Comparison of ENCODE assay signal across 8 mouse cellular contexts in the genomic region with DNA sequence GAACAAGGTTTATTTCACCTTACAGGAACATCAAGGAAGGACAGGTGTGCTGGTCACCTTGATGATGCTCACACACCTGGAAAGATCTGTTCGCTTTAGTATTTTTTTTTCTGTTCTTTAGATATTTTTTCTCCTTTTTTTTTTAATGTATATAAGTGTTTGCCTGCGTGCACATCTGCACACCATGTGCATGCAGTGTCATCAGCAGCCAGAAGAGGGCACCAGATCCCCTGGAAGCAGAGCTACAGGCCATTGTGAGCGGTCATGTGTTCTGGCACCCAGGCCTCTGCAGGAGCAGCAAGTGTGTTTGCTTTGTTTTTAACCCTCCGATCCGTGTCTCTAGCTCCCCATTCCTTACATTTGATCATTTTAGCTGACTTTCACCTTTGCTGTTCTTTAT. TPM values are rescaled to one million over a fixed set of nuclear protein-coding genes. Genes with fewer than 3 reads are reported as not detected.
DNase-seq lines count a peak whose midpoint lies in the region; TF ChIP-seq lines count a peak whose summit lies in the region.

No protein-coding gene starts in this region.

- H3ac ChIP-seq in C2C12 (ENCODE audit: control insufficient read depth, insufficient read length, low read depth) = no peak overlapping the region

- intact Hi-C loops in heart, postnatal 10 days (cut with DNase I) = loop anchor here (5.0 kb wide), 1 partner anchor 88 kb away; no protein-coding TSS in a partner anchor
- intact Hi-C loops in heart, postnatal 25 days (cut with DNase I) = loop anchor here (5.0 kb wide), 2 partner anchors 43 to 72 kb away; partner anchors contain the start of genes Gck and Polm
- intact Hi-C loops in left cerebral cortex, postnatal 25 days (cut with DNase I) = loop anchor here (2.0 kb wide), 3 partner anchors 43 to 91 kb away; partner anchors contain the start of genes Dbnl and Ykt6

- no peaks in the 10 kb centered on the region for H3K27me3 ChIP-seq in C2C12 (ENCODE audit: control insufficient read depth, insufficient read depth, insufficient read length)

- peaks cover 9% of the 10 kb centered on the region for H3K79me3 ChIP-seq in C2C12 (ENCODE audit: low read depth)

- H3K4me3 ChIP-seq in C2C12 (ENCODE audit: insufficient read depth, poor library complexity, severe bottlenecking) = no peak overlapping the region

- TF ChIP-seq CTCF in C2C12 (IDR thresholded peaks at IDR 0.05; ENCODE audit: control insufficient read depth, insufficient read depth, insufficient read length) = peak; percentile 67

- DNase-seq in heart, postnatal 10 days = peak; percentile 53 to 72
- no peak for DNase-seq in heart, postnatal 25 days (ENCODE audit: low spot score)
- peak; percentile 90 for DNase-seq in ZHBTc4 (ENCODE audit: low read depth, low spot score)
- DNase-seq in embryo, embryonic 11 days = peak; percentile 77
- peak; percentile 45 to 54 for DNase-seq in left cerebral cortex, postnatal 25 days (ENCODE audit: low spot score in 2 of 2)
- peak; percentile 45 for DNase-seq in retina, postnatal 7 days (ENCODE audit: low read depth, low spot score)
- DNase-seq in ovary, postnatal 10 days (ENCODE audit: low spot score) = no peak

- H3K79me2 ChIP-seq in C2C12 (ENCODE audit: control insufficient read depth, insufficient read depth) = peaks cover 23% of the 10 kb centered on the region

- H3K36me3 ChIP-seq in C2C12 (ENCODE audit: control insufficient read depth, insufficient read depth) = peaks cover 17% of the 10 kb centered on the region

TF ChIP-seq in C2C12, 6 proteins besides CTCF, POLR2A, EP300 and RAD21:
- TF ChIP-seq MAX (IDR thresholded peaks at IDR 0.05) (peak; percentile 93), USF1 (IDR thresholded peaks at IDR 0.05; ENCODE audit: low read depth) (peak; percentile 68), FOSL1 (IDR thresholded peaks at IDR 0.05; ENCODE audit: insufficient read depth, low read length, poor library complexity, severe bottlenecking) (no peak)

RNA-seq across cellular contexts. Expression of gene Pold2, which starts 1.8 kb away (rescaled TPM):
- total RNA-seq in heart, postnatal 10 days (2021) = 10 to 100 TPM; 34.8 to 44.1 TPM
- 10 to 100 TPM; 29.2 to 33.2 TPM for total RNA-seq in heart, postnatal 25 days (2021)
- polyA plus RNA-seq in C2C12 (2012; fragmentation: generic; extraction: Trizol) = 154 TPM
- total RNA-seq in left cerebral cortex, postnatal 25 days (2021) = 10 to 100 TPM; 20.1 to 20.2 TPM

RNA-seq across cellular contexts. Expression of gene Aebp1, which starts 18.2 kb away (rescaled TPM):
- 10 to 100 TPM; 35.2 to 40.1 TPM for total RNA-seq in heart, postnatal 10 days (2021)
- 10 to 100 TPM; 18.5 to 23.3 TPM for total RNA-seq in heart, postnatal 25 days (2021)
- polyA plus RNA-seq in C2C12 (2012; fragmentation: generic; extraction: Trizol) = 121 TPM
- 10 to 100 TPM; 13.2 to 16.0 TPM for total RNA-seq in left cerebral cortex, postnatal 25 days (2021)

RNA-seq across cellular contexts. Expression of gene Myl7, which starts 18.7 kb away (rescaled TPM):
- 100 to 1,000 TPM; 363 to 942 TPM for total RNA-seq in heart, postnatal 10 days (2021)
- 100 to 1,000 TPM; 742 to 813 TPM for total RNA-seq in heart, postnatal 25 days (2021)
- not detected for polyA plus RNA-seq in C2C12 (2012; fragmentation: generic; extraction: Trizol)
- not detected for total RNA-seq in left cerebral cortex, postnatal 25 days (2021)

RNA-seq across cellular contexts. Expression of gene Polm, which starts 42.1 kb away (rescaled TPM):
- total RNA-seq in heart, postnatal 10 days (2021) = 1 to 10 TPM; 5.0 to 6.7 TPM
- 1 to 10 TPM; 3.0 to 3.6 TPM for total RNA-seq in heart, postnatal 25 days (2021)
- polyA plus RNA-seq in C2C12 (2012; fragmentation: generic; extraction: Trizol) = 6.8 TPM
- 10 to 100 TPM in 1 of 2 experiments, 1 to 10 TPM in 1; 9.7 to 10.9 TPM for total RNA-seq in left cerebral cortex, postnatal 25 days (2021)

Comparison
In these comparisons a context has a peak if more than half of its experiments do, and no peak if none do; other contexts are left out.
1. DNase-seq: peak in heart, postnatal 10 days (2 of 2), ZHBTc4 (single experiment), embryo, embryonic 11 days (single experiment), left cerebral cortex, postnatal 25 days (2 of 2) and retina, postnatal 7 days (single experiment); none in heart, postnatal 25 days (single experiment) and ovary, postnatal 10 days (single experiment).
2. RNA of gene Myl7, which starts 18.7 kb away (total RNA-seq): 363 to 942 TPM in heart, postnatal 10 days and 742 to 813 TPM in heart, postnatal 25 days; not detected in left cerebral cortex, postnatal 25 days; every median in the first group is over 100 times any median in the second.